Mouse (Mus musculus): Measurements from ENCODE around the gene Ccdc88a.

DNA sequence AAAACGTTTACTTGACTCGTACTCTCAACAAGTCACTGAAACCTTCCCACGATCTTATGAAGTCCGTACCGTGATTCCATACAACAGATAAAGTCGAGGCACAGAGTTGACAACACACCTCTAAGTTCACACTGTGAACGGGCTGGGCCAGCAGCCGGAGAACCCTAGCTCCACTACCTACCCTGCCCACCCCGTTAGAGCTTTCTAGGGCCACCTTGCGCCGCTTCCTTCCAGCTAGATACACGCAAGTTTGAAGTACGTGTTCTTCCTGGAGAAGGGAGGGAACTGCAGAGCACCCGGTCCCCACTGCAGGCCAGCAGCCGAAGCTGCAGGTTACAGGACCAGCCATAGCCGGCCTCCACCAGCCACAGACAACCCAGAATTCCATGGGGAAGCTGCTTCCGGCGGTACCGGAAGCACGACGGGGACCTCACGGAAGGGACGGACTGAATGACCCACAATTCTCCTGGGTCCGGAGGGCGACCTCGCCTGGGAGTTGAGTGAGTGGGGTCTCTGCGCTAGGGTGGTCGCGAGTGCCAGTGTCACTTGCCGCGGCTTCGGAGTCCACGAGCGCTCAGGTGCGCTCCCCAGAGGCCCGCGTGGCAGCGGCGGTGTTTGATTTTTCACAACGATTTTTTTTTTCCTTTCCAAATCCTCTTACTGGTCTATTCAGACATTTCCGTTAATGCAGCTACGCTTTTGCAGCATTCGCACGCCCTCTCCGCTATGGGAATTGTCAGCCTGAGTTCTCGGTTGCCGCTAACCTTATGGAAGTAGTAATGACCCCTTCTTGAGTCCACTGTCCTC is 152.7 kb downstream of the Ccdc88a start, which contains the start of gene Mtif2:
- TF ChIP-seq TAL1 (IDR thresholded peaks at IDR 0.05; ENCODE audit: low read length) (no peak), GATA1 (IDR thresholded peaks at IDR 0.05; ENCODE audit: low read length) (no peak)

Data from erythroblast, embryonic 14.5 days (primary cell).